Mouse (Mus musculus) colon, adult 2 months (tissue): ENCODE results near the gene Vmn1r107. TPM values are rescaled to one million over a fixed set of nuclear protein-coding genes. Genes with fewer than 3 reads are reported as not detected.

ENCODE experiments used
- polyA plus RNA-seq: library from polyadenylated mRNA; depleted of rRNA; stranded (reverse); fragments of >200 nt; gene quantifications from 2 replicates; pipeline ENCODE4 v1.2.3, GENCODE M21; 2012; rRNA removed

Vmn1r107 gene
- not detected in 2 replicates for polyA plus RNA-seq

DNA sequence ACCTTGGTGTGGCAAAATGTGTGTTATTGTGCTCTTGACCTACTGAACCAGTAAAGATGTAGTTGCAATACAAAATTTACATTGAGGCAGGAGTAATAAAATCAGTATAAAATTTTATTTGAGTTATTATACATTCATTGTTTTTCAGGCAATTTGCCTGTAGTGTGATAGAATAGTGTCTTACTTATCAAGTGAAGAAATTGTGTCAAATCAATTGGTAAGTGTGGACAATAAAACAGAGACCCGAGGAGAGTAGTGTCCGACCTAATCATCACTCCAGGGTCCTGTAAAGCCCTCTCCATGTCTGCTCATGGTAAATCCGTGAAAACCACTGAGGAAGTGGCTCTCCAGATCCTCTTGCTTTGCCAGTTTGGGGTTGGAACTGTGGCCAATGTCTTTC, at the start of gene Vmn1r107:
Gene Vmn1r107, plus strand, starts transcription at position 301 of the 400 bp plus-strand sequence.

DNA sequence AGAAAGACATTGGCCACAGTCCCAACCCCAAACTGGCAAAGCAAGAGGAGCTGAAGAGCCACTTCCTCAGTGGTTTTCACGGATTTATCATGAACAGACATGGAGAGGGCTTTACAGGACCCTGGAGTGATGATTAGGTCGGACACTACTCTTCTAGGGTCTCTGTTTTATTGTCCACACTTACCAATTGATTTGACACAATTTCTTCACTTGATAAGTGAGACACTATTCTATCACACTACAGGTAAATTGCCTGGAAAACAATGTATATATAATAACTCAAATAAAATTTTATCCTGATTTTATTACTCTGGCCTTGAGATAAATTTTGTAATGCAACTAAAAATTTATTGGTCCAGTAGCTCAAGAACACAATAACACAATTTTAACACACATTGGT, 34.4 kb downstream of the Vmn1r107 start, which contains the start of gene Vmn1r111:
Gene Vmn1r111, minus strand, starts transcription at position 101 of the 400 bp plus-strand sequence.

Other genes starting within 250 kb of the Vmn1r107 start
- not detected in 2 replicates for gene Vmn1r101, start 226.3 kb upstream of the Vmn1r107 start, polyA plus RNA-seq
- gene Gm10670, start 194.0 kb upstream of the Vmn1r107 start, polyA plus RNA-seq, result not detected in 2 replicates
- gene Vmn1r103, start 158.4 kb upstream of the Vmn1r107 start, polyA plus RNA-seq, result not detected in 2 replicates
- gene Vmn1r104, start 135.1 kb upstream of the Vmn1r107 start, polyA plus RNA-seq, result not detected in 2 replicates
- not detected in 2 replicates for gene Gm5726, start 123.2 kb upstream of the Vmn1r107 start, polyA plus RNA-seq
- gene Gm4141, start 92.7 kb upstream of the Vmn1r107 start, polyA plus RNA-seq, result not detected in 2 replicates
- not detected in 2 replicates for gene Gm4513, start 69.9 kb upstream of the Vmn1r107 start, polyA plus RNA-seq
- gene Vmn1r111, start 34.3 kb downstream of the Vmn1r107 start, polyA plus RNA-seq, result not detected in 2 replicates
- gene Gm10668, start 61.7 kb downstream of the Vmn1r107 start, polyA plus RNA-seq, result not detected in 2 replicates
- gene Vmn1r112, start 102.3 kb downstream of the Vmn1r107 start, polyA plus RNA-seq, result not detected in 2 replicates
- not detected in 2 replicates for gene Vmn1r113, start 118.4 kb downstream of the Vmn1r107 start, polyA plus RNA-seq
- not detected in 2 replicates for gene Vmn1r114, start 143.3 kb downstream of the Vmn1r107 start, polyA plus RNA-seq
- gene Vmn1r115, start 176.1 kb downstream of the Vmn1r107 start, polyA plus RNA-seq, result not detected in 2 replicates
- gene Vmn1r116, start 203.3 kb downstream of the Vmn1r107 start, polyA plus RNA-seq, result not detected in 2 replicates
- gene Vmn1r117, start 215.2 kb downstream of the Vmn1r107 start, polyA plus RNA-seq, result not detected in 2 replicates
- gene Vmn1r118, start 243.4 kb downstream of the Vmn1r107 start, polyA plus RNA-seq, result not detected in 2 replicates